Mouse (Mus musculus) embryonic fibroblast, embryonic 13.5 days (primary cell): ENCODE results near the gene Ddah1.

Experiments used
- CTCF ChIP-seq: IDR thresholded peaks from 2 replicates; pipeline ENCODE4 v1.5.1; 2011; ENCODE audit warnings: mild to moderate bottlenecking, control low read depth, low read length, moderate library complexity, borderline replicate concordance; ENCODE audit not compliant: insufficient read depth
- POLR2A ChIP-seq: IDR thresholded peaks from 2 replicates; pipeline ENCODE4 v1.6.1; 2011; ENCODE audit warnings: low read depth, mild to moderate bottlenecking, control low read depth, low read length, moderate library complexity

DNA sequence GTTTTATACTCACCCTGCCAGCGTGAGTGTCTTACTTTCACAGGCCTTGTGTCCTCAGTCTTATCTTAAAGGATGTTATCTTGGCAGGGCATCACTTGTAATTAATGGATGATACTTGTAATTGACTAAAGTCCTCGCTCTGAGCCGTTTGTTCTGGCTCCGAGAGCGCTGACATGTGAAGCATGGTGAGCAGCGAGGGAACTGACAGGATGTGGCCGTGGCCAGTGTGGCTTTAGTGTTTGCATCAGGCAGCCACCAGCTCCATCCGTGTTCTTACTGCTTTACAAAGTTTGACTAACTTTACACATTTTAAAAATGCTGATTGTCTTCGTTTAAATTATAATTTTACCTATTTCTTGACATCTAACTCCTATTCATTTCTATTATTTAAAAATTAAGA, 175.4 kb downstream of the Ddah1 start:
- TF ChIP-seq CTCF (no peak), POLR2A (no peak)
